Mouse (Mus musculus): ENCODE results near the gene Myo1f. TPM values are rescaled to one million over a fixed set of nuclear protein-coding genes. Genes with fewer than 3 reads are reported as not detected.
A peak's percentile ranks its signal among the peaks of the same experiment; 100 is the strongest.
"Not testable (repeated sequence)": the region's sequence is repeated elsewhere in the genome, so short reads cannot be mapped to it uniquely, and the experiment has no call there.

The Myo1f gene
- polyA plus RNA-seq, 1 experiment from 2014 or later, result 3.7 TPM

GRCm38 (mm10) chr17:33598506-33598905 is 43.0 kb downstream of the Myo1f start:
- Histone ChIP-seq H3K9me3 (peaks cover 11% of the 10 kb centered on the region), H3K27ac (no peak overlapping the region), H3K9ac (no peak overlapping the region), H3K4me2 (replicated peaks) (no peak overlapping the region), H3K4me3 (no peak overlapping the region), H3K4me1 (no peaks in the 10 kb centered on the region), H3K36me3 (no peaks in the 10 kb centered on the region), H3K27me3 (no peaks in the 10 kb centered on the region)
- WGBS, result 91% methylated on average over 5 of the region's 5 CpGs
- ATAC-seq (ENCODE audit: low FRiP score, low read depth), result no peak

DNA sequence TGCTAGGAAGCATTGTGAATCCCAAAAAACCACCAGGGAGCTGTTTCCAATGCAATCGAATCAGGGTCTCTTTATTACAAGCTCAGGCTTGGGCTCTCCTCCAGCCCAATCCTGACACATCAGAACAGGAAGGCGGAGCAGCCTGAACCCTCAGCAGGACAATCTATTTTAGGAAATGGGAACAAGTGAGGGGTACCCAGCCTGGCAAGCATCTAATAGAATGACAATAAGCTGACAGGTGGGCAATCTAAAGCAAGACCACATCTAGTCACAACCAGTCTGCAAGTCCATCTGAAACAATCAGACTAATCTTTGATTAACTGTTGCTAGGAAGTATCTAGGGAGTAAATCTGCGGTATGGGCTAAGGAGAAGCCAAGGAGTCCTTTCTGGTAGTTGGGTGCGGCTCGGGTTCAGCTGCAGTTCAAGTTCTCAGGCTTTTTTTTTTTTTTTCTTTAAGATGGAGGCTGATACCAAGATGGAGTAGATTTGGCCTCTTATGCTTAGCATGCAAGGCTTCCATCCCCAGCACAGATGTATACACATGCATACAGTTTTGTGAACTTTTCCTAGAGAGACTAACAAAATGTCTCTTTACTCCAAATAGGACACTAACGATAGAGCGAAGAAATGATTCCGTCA is 44.4 kb downstream of the Myo1f start:
- no peaks in the 10 kb centered on the region for H3K36me3 ChIP-seq
- 89% methylated on average over 8 of the region's 8 CpGs for WGBS
- no peak for ATAC-seq (ENCODE audit: low FRiP score, low read depth)
- no peak overlapping the region for H3K4me3 ChIP-seq
- H3K27ac ChIP-seq, result no peak overlapping the region
- H3K4me1 ChIP-seq, result no peaks in the 10 kb centered on the region
- H3K27me3 ChIP-seq, result no peaks in the 10 kb centered on the region
- H3K4me2 ChIP-seq (replicated peaks), result no peak overlapping the region
- no peak overlapping the region for H3K9ac ChIP-seq
- peaks cover 11% of the 10 kb centered on the region for H3K9me3 ChIP-seq

- no peaks in the 10 kb centered on the region for H3K27me3 ChIP-seq
- peaks cover 11% of the 10 kb centered on the region for H3K9me3 ChIP-seq
- whole genome bisulfite sequencing, result 89% methylated on average over 3 of the region's 3 CpGs
- H3K4me1 ChIP-seq, result no peaks in the 10 kb centered on the region
- no peaks in the 10 kb centered on the region for H3K36me3 ChIP-seq
- no peak overlapping the region for H3K9ac ChIP-seq
- no peak overlapping the region for H3K27ac ChIP-seq
- no peak overlapping the region for H3K4me2 ChIP-seq (replicated peaks)
- H3K4me3 ChIP-seq, result no peak overlapping the region
- ATAC-seq (ENCODE audit: low FRiP score, low read depth), result no peak
Measured at GRCm38 (mm10) chr17:33600831-33601230, 45.3 kb downstream of the Myo1f start.

DNA sequence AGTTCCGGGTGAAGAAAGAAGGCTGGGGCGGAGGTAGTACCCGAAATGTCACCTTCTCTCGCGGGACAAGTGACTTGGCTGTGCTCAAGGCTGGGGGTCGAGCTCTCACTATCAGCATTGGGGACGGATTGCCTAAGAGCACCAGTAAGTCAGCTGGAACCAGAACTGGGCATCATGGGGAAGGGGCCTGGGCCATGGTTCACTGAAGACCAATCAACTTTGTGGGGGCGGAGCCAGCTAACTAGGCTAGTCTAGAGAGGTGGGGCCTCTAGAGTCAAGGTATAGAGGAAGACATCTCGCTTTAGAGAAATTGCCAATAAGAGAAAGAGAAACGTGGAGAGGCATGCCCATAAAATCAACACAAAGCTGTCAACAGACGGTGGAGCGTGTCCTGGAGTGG is 46.4 kb downstream of the Myo1f start:
- 86% methylated on average over 12 of the region's 12 CpGs for WGBS
- H3K4me3 ChIP-seq, result no peak overlapping the region
- no peak for ATAC-seq (ENCODE audit: low FRiP score, low read depth)
- no peak overlapping the region for H3K27ac ChIP-seq
- H3K9me3 ChIP-seq, result peaks cover 11% of the 10 kb centered on the region
- no peaks in the 10 kb centered on the region for H3K4me1 ChIP-seq
- H3K27me3 ChIP-seq, result no peaks in the 10 kb centered on the region
- no peak overlapping the region for H3K4me2 ChIP-seq (replicated peaks)
- H3K9ac ChIP-seq, result no peak overlapping the region
- H3K36me3 ChIP-seq, result no peaks in the 10 kb centered on the region

DNA sequence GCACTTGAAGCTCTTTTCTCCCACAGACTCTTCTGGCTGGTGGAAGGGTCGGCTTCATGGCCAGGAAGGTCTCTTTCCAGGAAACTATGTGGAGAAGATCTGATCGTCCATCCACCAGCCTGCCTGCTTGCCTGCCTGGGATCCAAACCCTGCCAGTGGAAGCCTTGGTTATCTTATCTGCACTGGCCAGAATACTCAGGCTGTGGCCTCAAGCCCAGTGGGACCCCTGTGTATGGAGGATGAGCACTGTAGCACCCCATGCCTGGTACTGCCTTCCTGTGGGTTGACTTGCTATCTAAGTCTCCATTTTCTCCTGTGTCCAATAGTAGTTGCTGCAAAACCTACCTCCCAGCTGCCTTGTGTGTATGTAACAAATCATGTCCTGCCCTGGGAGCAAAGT is 51.8 kb downstream of the Myo1f start:
- Histone ChIP-seq H3K27me3 (no peaks in the 10 kb centered on the region), H3K9me3 (no peaks in the 10 kb centered on the region), H3K9ac (no peak overlapping the region), H3K36me3 (no peaks in the 10 kb centered on the region), H3K4me2 (replicated peaks) (no peak overlapping the region), H3K4me3 (no peak overlapping the region), H3K27ac (no peak overlapping the region), H3K4me1 (no peaks in the 10 kb centered on the region)
- no peak for ATAC-seq (ENCODE audit: low FRiP score, low read depth)
- WGBS, result 88% methylated on average over 2 of the region's 2 CpGs

DNA sequence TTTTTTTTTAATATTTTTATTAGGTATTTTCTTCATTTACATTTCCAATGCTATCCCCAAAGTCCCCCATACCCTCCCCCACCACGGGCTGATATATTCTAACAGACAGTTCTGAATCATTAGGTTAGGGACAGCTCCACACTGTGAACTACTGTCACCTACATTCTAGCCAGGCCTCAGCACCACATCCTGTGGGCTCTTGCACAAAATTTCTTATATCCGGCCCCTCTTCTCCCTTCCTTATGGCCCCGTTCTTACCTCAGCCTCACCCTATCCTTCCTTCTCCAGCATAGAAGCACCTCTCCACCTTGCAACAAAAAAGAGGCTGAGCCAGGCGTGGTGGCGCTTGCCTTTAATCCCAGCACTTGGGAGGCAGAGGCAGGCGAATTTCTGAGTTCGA is 55.0 kb downstream of the Myo1f start:
- Histone ChIP-seq H3K27ac (no peak overlapping the region), H3K4me2 (replicated peaks) (no peak overlapping the region)

DNA sequence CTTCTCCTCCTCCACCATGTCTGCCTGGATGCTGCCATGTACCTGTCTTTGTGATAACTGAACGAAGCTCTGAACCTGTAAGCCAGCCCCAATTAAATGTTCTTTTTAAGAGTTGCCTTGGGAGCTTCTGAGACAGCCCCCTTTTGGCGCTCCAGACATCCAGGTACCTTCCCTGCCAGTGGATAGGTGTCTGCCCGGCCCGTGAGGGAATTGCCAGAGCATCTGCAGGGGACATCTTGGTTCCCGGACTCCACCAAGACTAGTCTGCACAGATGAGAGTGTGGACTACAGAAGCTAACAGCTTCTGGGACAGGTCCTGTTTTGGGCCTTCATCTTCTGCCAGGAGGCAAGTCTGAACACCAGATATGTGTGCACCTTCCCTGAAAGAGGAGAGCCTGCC is 58.2 kb downstream of the Myo1f start:
- H3K9me3 ChIP-seq; H3K4me3 ChIP-seq; H3K9ac ChIP-seq; H3K27ac ChIP-seq; H3K4me1 ChIP-seq; H3K27me3 ChIP-seq; ATAC-seq (ENCODE audit: low FRiP score, low read depth); H3K4me2 ChIP-seq (replicated peaks); H3K36me3 ChIP-seq: not testable (repeated sequence)
- WGBS, result 91% methylated on average over 5 of the region's 5 CpGs

More for the DNA sequence above, 55.0 kb downstream of the Myo1f start:
- WGBS, result 80% methylated on average over 7 of the region's 7 CpGs
- no peaks in the 10 kb centered on the region for H3K9me3 ChIP-seq
- H3K36me3 ChIP-seq, result no peaks in the 10 kb centered on the region
- H3K4me3 ChIP-seq, result no peak overlapping the region
- no peaks in the 10 kb centered on the region for H3K27me3 ChIP-seq
- ATAC-seq (ENCODE audit: low FRiP score, low read depth), result no peak
- H3K4me1 ChIP-seq, result no peaks in the 10 kb centered on the region
- no peak overlapping the region for H3K9ac ChIP-seq

DNA sequence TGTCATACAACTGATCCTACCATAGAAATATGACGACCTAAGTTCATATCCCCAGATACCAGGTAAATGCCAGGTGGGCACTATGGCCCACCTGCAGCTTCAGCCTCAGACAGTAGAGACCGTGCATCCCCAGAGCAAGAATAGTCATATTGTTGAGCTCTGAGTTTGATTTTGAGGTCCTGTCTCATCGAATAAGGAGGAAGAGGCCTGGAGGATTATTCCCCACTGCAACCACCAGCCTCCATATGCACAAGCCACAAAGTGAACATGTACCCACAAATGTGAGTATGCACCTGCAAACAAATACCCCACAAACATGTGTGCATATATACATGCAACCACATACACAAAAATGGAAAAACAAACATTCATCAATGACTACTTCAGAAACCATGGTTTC is 71.8 kb downstream of the Myo1f start:
- H3K9me3 ChIP-seq, result no peaks in the 10 kb centered on the region
- H3K27ac ChIP-seq, result no peak overlapping the region
- H3K4me1 ChIP-seq, result peaks cover 19% of the 10 kb centered on the region
- no peaks in the 10 kb centered on the region for H3K27me3 ChIP-seq
- peaks cover 21% of the 10 kb centered on the region for H3K36me3 ChIP-seq
- H3K9ac ChIP-seq, result no peak overlapping the region
- H3K4me2 ChIP-seq (replicated peaks), result no peak overlapping the region
- no peak overlapping the region for H3K4me3 ChIP-seq
- 92% methylated on average over 3 of the region's 3 CpGs for WGBS
- no peak for ATAC-seq (ENCODE audit: low FRiP score, low read depth)

- H3K9ac ChIP-seq, result peak within 1 kb of the TSS; percentile 84
- H3K27ac ChIP-seq, result peak within 1 kb of the TSS; percentile 98
- H3K9me3 ChIP-seq, result no peaks in the 10 kb centered on the region
- peak within 1 kb of the TSS; percentile 67 for H3K4me3 ChIP-seq
- no peaks in the 10 kb centered on the region for H3K27me3 ChIP-seq
- peak; percentile 97 for ATAC-seq (ENCODE audit: low FRiP score, low read depth)
- peaks cover 19% of the 10 kb centered on the region for H3K4me1 ChIP-seq
- H3K36me3 ChIP-seq, result peaks cover 32% of the 10 kb centered on the region
- 3% methylated on average over 35 of the region's 35 CpGs for WGBS
- peak within 1 kb of the TSS; percentile 75 for H3K4me2 ChIP-seq (replicated peaks)
Measured at GRCm38 (mm10) chr17:33628621-33629486, 73.3 kb downstream of the Myo1f start, which contains the start of gene Zfp414. Gene Zfp414, plus strand, starts transcription at chr17:33629090.

DNA sequence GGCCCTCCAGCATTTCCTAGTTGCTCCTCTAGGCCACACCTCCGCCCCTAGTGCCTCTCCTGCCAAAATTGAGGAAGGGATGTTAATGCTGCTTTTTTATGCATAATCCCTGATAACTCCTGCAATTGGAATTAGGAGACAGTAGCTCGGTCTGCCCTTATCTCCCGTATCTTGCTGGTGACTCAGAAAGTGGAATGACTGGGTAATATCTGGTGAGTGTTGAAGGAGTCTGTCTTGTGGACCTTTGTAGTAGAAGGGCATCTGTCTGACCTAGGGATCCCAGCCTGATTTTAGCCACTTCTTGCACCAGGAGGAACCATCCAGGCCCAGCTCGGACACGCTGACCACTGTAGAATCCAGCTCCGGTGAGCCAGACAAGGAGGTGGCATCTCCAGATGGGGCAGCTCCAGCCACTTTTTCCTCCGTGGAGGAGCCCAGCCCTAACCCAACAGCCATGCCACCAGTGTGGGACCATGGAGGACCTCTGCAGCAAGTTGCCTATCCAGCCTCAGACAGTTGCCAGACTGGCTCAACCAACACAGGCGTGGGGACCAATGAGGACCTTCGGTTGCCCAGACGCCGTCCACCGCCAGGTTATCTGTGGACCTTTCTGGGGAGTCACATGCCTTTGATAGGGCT is 74.1 kb downstream of the Myo1f start:
- Histone ChIP-seq H3K4me1 (peaks cover 19% of the 10 kb centered on the region), H3K27me3 (no peaks in the 10 kb centered on the region), H3K4me2 (replicated peaks) (peak overlapping the region; percentile 75), H3K27ac (peak overlapping the region; percentile 98), H3K36me3 (peaks cover 38% of the 10 kb centered on the region), H3K4me3 (peak overlapping the region; percentile 67), H3K9ac (peak overlapping the region; percentile 84), H3K9me3 (no peaks in the 10 kb centered on the region)
- 69% methylated on average over 12 of the region's 12 CpGs for WGBS
- ATAC-seq (ENCODE audit: low FRiP score, low read depth), result no peak; the same call in 1 of the 2 replicates

GRCm38 (mm10) chr17:33630171-33630895 is 74.8 kb downstream of the Myo1f start:
- peaks cover 38% of the 10 kb centered on the region for H3K36me3 ChIP-seq
- no peak overlapping the region for H3K27ac ChIP-seq
- WGBS, result 76% methylated on average over 13 of the region's 13 CpGs
- no peak for ATAC-seq (ENCODE audit: low FRiP score, low read depth)
- H3K27me3 ChIP-seq, result no peaks in the 10 kb centered on the region
- no peaks in the 10 kb centered on the region for H3K9me3 ChIP-seq
- H3K9ac ChIP-seq, result peak overlapping the region; percentile 13; the same call in 1 of the 2 replicates
- no peak overlapping the region for H3K4me3 ChIP-seq
- peaks cover 19% of the 10 kb centered on the region for H3K4me1 ChIP-seq
- peak overlapping the region; percentile 75 for H3K4me2 ChIP-seq (replicated peaks)
